Mouse (Mus musculus) megakaryocyte, adult 5-6 weeks (primary cell): ENCODE data around the gene Ap4s1. TPM values are rescaled to one million over a fixed set of nuclear protein-coding genes. Genes with fewer than 3 reads are reported as not detected.

Source experiments
- ATAC-seq: 2 replicates; pipeline ENCODE4 v1.8.0; 2016; ENCODE audit warnings: mild to moderate bottlenecking, inconsistent platforms; ENCODE audit not compliant: poor library complexity, severe bottlenecking
- total RNA-seq, 2 experiments: library from RNA; stranded (forward) in 1 of 2; stranded (reverse) in 1 of 2; fragments of 153-499, 151-499 nt in 1 of 2; fragments of 221-1000, 200-1000 nt in 1 of 2; gene quantifications; 2 replicates each; pipeline versions ENCODE4 v1.2.3 to v1.2.4; 2015 to 2017

Gene Ap4s1
- total RNA-seq, 2 experiments from 2014 or later = 27.2 to 41.6 TPM

DNA sequence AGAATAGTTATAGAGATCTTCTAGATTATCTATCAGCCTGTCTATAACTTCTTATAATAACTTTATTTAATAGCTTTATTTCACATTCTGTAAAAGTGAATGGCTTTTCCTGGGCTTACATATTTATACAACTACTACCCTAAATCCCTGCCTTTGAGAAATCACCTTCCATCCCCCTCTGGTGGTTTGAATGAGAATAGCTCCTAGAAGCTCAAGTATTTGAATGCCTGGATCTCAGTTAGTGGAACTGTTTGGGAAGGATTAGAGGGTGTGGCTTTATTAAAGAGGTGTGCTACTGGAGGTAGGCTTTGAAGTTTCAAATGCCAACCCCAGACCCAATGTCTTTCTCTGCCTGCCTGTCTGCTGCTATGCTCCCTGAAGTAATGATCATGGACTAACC is 10.9 kb downstream of the Ap4s1 start:
- no peak for ATAC-seq

GRCm38 (mm10) chr12:51703859-51704258 is 13.0 kb downstream of the Ap4s1 start:
- peak; percentile 78 for ATAC-seq

- ATAC-seq = no peak
These were observed 13.7 kb downstream of the Ap4s1 start for GRCm38 (mm10) chr12:51704572-51704971.

DNA sequence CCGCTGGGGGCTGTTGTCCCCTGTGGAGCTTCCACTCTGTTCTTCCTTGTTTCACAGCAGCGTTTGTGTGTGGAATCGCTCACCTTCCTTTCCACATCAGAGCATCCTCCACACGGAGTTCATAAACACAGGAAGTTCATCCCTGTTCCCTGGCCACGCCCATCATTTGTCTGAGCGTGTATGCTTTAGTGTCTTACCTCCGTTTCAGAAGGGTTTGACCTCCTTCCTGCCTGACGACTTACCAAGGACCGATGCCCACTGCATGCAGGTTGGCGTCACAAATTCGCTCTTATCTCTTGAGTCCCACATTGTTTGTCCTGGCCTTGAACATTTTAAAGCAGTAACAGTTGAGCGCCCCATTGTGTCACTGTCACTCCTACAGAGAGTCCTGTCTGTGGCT is 14.9 kb downstream of the Ap4s1 start:
- ATAC-seq = no peak

DNA sequence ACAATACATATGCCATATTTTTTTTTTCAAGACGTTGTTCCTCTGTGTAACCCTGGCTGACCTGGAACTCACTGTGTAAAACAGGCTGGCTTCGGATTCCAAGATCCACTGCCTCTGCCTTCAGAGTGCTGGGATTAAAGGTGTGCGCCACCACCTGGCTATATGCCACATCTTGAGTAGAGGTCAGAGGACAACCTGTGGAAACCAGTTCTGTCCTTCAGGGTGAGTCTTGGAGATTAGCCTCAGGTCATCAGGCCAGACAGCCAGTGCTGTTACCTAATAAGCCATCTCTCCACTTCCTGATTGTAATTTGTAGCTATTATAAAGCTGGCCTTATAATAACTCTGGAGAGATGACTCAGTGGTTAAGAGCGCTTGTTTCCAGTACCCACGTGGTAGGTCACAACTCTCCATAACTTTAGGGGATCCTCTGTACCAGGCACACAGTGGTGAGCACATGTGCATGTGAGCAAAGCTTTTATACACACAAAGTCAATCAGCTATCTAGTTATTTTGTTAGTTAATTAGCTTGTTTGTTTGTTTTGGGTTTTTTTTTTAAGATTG is 15.9 kb downstream of the Ap4s1 start:
- no peak for ATAC-seq

GRCm38 (mm10) chr12:51708941-51709686 is 18.3 kb downstream of the Ap4s1 start:
- ATAC-seq = no peak

- no peak for ATAC-seq
These were observed 18.9 kb downstream of the Ap4s1 start for GRCm38 (mm10) chr12:51709741-51710140.

GRCm38 (mm10) chr12:51710154-51710553 is 19.3 kb downstream of the Ap4s1 start:
- no peak for ATAC-seq

DNA sequence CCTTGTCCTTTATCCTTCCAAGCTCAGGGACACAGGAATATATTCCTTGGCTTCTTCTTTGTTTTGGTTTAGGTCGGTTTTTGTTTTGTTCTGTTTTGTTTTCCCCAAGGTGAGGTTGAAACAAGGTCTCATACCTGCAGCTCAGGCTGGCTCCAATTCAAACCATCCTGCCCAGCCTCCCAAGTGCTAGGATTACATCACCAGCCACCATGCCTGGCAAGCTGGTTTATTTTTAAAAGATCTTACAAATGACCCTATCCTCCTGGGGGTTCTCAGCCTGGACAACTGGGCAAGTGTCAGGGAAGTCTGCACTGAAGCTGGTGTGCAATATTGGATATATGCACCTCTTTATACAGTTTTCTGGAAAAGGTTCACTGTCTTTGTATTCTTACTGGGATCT is 21.9 kb downstream of the Ap4s1 start:
- ATAC-seq = no peak

- peak; percentile 97 for ATAC-seq
These were observed 27.8 kb downstream of the Ap4s1 start for GRCm38 (mm10) chr12:51718617-51719016.

- no peak for ATAC-seq
These were observed 31.0 kb downstream of the Ap4s1 start for GRCm38 (mm10) chr12:51721836-51722235.

- ATAC-seq = no peak
These were observed 38.2 kb downstream of the Ap4s1 start for GRCm38 (mm10) chr12:51729058-51729457.

DNA sequence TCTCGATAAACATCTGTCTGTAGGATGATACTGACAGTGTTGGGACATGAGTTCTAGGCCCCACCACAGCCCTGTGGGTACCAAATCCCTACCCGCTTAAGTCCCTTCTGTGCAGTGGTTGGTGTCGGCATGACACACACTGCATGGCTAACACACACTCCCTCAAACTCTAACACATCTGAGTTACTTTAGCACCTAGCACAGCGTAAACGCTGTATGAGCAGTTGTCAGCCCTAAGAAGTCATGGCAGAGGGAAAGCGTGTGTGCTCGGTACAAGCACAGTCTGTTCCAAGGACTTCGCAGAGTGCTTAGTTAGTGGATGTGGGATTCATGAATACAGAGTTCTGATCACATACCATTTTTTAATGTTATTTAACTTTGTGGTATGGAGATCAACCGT is 39.0 kb downstream of the Ap4s1 start:
- ATAC-seq = no peak

DNA sequence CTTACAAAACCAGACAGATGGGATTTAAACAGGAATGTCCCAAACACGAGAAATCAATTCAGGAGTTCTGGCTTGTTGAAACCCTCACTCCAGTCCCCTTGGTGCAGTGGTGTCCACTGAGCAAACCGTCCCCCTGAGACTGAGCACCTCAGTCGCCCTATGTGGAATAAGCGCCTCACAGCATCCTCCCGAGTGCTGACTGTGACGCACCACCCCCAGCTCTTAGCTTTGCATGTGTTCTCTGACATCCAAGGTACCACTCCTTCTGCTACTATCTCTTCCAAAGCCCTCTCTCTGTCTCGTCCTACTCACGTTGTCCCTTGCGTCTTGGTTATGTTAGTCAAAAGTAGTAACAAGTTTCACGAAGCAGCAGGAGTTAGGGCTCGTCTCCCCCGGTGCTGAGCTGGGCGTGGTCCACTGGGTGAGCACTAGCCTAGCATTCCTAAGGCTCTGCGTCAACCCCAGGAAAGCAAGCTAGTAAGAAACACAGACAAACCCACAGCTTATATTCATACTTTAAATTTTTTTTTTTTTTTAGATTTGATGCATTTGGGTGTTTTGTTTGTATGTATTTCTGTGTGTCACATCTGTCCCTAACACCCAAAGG is 43.9 kb downstream of the Ap4s1 start:
- ATAC-seq = no peak

GRCm38 (mm10) chr12:51735840-51736271 is 45.0 kb downstream of the Ap4s1 start:
- no peak for ATAC-seq

DNA sequence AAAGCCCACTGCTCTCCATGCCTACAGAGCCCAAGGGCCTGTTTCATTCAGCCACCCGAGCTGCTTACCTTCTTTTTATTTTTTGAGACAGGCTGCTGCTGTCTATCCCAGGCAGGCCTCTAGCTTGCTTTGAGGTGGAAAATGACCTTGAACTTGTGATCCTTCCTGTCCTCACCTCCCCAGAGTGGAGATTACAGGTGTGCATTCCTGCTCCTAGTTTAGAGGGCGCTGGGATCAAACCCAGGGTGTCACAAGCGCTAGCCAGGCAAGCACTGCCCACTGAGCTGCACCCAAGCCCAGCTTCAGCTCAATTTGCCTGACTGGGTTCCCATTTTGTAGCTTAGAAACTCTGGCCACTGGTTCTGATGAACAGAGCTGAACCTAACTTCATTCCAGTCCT is 45.5 kb downstream of the Ap4s1 start:
- ATAC-seq = no peak

GRCm38 (mm10) chr12:51736807-51737206 is 46.0 kb downstream of the Ap4s1 start:
- ATAC-seq = no peak

DNA sequence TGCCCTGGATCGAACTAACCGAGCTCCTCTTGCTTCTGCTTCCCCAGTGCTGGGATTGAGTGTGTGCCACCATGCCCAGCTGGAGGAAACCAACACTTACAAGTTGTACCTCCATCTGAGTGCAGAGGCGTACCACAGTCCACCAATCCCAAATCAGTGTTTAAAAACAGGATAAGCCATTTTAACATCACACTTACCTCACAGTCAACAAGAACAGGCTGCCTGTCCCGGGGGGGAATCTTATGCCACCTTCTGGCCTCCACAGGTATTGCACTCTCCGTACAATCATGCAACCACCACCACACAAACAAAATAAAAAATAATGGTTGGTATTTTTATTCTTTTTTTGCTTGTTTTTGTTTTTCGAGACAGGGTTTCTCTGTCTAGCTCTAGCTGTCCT is 50.9 kb downstream of the Ap4s1 start:
- peak; percentile 75 for ATAC-seq

DNA sequence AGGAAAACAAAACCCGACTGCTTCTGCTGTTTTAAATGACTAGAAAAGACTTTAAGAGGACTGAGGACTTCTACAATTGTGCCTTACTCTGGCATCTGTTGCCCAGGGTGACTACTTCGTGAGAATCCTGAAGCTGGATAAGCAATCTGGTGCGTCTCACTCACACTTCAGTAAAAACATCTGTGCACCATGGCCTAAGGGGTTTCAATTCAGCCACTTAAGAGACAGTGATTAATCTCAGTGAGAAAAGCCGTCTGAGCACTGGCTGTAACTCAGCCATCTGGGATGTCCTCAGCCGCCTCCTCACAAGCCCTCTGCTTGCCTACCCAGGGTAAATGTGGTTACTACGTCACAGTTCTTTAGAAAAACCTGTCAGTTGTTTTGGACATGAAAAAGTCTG is 54.1 kb downstream of the Ap4s1 start:
- no peak for ATAC-seq

DNA sequence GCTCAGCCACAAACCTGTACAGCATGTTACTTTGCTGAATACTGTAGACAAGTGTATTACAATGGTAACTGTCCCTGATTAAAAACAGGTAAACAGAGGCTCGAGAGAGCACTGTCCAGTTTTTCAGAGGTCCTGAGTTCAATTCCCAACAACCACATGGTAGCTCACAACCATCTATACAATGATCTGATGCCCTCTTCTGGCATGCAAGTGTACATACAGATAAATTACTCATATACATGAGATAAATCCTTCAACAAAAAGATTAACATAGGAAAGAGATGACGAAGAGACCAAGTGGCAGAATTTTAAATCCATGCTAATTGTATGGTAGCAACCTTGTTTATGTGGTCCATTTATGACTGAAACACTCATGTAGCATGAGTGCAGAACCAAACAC is 56.5 kb downstream of the Ap4s1 start:
- no peak for ATAC-seq

- ATAC-seq = no peak
These were observed 65.2 kb downstream of the Ap4s1 start for GRCm38 (mm10) chr12:51755938-51756598.

- ATAC-seq = no peak
These were observed 65.7 kb downstream of the Ap4s1 start for GRCm38 (mm10) chr12:51756599-51756961.
